Mouse (Mus musculus): ENCODE results near the gene Far2. TPM values are rescaled to one million over a fixed set of nuclear protein-coding genes. Genes with fewer than 3 reads are reported as not detected.
"Not testable (repeated sequence)": the region's sequence is repeated elsewhere in the genome, so short reads cannot be mapped to it uniquely, and the experiment has no call there.

The Far2 gene
- total RNA-seq, 2 experiments from 2014 or later, result 2.7 to 3.8 TPM

DNA sequence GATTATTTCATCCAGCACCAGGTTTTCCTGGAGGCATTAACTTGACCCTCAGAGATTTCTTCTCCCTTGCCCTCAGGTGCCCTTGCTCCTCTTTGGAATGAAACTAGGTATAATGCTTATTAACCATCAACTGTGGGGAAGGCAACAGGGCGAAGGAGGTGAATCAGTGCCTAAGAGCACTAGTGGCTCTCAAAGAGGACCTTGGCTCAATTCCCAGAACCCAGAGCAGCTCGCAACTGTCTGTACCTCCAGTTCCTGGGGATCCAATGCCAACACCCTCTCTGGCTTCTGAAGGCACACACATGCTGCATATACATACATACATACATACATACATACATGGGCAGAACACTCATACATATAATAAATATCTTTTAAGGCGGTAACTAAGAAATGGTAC, 69.8 kb downstream of the Far2 start:
- peak; percentile 5 to 22 for DNase-seq

DNA sequence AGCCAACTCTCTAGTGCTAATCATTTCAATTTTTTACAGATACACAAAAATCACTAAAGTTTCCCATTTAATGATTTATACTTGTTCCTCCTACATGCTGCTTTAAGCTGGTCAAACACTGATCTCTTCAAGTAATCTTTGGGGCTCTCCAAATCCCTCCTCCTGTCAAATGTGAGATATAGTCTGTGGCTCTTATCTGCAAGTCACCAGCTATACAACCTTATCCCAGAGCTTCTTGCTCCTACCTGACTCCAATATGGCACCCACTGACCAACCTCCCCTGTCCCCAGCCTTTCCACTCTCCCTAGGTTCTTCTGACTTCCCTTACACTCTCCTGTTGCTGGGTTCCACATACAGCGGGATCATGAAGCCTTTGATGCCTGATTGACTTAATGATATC, 70.6 kb downstream of the Far2 start:
- DNase-seq, result no peak

DNA sequence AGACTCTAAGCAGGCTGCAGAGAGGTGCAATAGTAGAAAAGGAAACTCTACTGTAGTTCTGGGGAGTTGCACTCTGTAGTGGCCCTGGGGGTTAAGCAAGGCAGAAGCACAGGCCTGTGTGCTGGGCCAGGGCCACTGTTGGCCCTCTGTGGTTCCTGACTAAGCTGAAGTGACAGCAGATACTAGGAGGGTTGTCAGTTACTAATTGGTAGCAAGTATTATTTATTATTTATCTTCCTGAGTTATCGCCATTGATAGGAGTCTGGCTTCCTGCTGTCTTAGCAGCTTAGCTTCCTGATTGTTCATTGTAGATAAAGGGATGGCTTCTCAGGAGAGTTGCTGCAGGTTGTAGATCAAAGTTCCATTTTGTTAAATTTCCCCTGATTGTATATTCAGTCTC, 73.6 kb downstream of the Far2 start:
- no peak for DNase-seq

DNA sequence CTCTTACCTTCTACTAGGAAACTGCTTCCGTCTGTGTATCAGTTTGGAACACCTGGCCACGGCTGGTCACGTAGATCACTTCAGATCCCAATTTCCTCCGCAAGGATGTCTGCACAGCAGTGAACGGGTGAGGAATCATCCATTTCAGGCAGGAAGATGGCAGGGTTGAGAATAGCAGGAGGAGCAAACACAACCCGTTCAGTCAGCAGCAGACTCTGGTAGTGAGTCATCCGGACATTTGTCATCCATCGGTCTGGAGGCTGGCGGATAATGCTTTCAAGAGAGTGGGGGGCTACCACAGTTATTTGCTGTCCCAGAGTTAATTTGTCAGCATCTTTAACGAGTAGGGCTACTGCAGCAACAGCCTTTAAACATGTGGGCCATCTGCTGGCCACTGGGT, 79.8 kb downstream of the Far2 start:
- DNase-seq, result peak; percentile 14 to 28

DNA sequence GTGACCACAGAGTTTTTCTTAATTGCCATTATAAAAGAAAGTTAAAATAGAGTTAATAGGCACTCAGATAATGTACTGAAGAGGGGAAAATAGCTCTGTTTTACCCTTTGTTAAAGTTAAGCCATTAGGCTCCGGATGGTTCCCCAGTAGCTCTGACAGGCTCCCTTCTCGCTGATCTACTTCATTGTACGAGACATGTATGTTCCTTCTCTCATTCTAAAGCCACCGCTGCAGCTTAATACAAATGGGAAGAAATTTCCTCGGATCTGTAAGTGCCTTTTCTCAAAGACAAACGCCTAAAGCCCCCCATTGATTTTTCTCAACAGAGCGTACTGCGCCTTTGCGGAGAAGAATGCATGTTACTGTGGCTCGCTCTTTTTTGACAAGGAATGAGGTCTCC, 85.3 kb downstream of the Far2 start:
- DNase-seq, result no peak

DNA sequence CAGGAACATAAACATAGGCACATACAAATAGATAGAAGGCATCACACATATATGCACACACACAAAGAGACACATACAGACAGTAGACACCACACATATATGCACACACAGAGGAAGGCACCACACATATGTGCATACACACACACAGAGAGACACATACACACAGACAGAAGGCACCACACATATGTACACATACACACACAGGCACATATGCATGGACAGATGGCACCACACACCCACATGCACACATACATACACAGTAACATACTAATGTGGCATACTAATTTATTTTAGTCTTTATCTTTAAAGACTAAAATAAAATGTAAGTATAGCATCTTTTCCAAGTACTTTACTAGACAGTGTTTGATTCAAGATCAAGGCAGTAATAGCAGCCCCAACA, 86.5 kb downstream of the Far2 start:
- no peak for DNase-seq

DNA sequence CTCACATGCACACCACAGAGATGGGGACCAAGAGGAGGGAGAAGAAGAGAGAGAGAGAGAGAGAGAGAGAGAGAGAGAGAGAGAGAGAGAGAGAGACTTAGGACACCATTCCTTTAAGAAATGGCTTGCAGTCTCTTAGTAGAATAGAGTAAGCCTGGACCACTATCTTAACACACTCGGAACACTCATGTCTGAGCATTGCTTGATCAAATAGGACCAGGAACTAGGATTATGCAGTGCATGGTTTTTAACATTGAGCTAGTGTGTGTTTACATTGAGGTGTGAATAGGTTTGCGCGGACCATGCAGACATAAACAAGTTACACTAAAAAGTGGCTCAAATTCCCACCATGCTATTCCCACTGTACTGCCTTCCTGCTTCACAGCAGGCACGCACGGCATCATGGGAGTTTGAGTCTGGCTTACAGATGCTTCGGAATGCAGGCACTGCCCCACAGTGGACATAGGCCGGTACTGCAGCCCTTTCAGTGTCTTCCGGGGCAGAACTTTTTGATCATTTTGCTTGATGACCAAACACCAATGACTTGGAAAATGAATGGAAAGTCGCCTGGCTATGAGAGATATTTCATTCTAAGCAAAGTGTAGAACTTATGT, 88.8 kb downstream of the Far2 start:
- DNase-seq, result peak; percentile 86 to 88

DNA sequence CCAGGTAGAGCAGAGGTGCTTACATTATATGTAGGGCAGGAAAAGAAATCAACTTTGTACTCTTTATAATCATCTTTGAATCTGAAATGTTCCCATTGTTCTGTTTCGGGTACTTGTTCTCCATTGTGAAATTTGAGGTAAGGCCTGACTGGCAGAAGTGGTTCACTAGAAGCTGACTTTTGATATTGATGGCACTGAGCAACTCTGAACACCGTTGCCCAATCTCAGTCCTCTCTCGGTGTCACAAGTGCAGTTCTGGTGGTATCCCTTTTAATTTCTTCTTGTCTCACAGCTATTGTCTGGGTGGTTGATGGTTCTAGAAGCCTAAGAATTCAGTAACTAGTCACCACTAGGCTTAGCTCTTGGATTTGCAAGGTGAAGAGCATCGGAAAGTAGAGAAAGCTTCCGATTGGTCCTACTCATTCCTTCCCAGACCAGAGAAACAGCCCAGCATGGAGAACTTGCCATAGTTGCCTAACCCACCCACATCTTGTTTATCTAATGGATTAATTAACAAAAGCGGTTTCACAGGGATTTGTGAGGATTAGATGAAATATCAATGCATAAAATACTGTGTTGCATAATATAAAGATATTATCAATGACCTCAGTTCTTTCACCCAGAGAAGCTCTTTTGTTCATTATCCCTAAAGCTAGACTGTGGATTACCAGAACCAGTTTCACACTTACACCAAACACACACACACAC, 92.4 kb downstream of the Far2 start:
- no peak for DNase-seq

DNA sequence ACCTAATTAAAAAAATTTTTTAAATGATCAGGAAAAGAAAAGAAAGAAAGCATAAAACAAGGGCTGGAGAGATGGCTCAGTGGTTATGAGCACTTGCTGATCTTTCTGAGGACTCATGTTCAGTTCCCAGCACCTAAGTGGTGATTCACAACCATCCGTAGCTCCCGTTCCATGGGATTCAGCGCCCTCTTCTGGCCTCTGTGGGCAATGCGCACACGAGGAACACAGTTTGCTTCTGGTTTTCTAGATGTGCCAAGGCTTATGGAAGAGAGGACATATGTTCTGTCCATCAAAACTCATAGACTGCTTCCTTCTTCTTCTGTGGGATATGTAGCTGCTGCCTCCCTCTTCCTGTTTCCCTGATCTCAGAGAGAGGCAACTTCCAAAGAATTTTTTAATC, 94.8 kb downstream of the Far2 start:
- no peak for DNase-seq

DNA sequence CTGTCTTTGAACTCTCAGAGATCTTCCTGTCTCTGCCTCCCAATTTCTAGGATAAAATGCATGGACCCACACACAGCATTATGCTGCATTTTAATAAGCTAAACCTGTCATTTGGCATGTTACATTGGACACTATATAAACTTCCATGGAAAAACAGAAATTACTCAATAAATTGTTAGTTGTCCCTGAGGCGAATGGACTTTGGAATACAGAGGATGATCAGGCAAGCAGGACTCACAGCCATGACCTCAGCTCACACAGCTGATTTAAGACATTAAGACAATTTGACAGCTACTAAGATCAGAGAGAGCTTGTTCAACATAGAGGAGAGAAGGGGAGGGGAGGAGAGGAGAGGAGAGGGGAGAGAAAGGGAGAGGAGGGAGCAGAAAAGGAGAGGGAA, 95.4 kb downstream of the Far2 start:
- DNase-seq, result no peak

DNA sequence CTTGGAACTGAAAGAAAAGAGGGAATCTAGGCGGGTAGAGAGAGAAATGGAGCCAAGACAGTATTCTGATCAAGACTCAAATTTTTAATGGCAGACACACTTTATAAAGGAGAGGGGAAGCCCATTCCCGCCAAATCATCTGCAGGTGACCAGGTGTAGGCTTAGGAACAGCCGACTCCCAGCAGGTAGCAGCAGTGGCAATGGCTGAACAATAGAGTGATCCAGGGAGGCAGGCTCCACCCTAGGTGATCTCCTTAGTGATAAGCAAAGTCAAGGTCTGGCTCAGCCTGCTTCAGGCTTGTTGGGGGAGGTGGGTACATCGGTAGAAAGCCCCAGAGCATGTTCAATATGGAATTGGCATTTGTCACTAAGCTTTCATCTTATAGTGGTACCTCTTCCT, 105.2 kb downstream of the Far2 start:
- DNase-seq, result not testable (repeated sequence)

DNA sequence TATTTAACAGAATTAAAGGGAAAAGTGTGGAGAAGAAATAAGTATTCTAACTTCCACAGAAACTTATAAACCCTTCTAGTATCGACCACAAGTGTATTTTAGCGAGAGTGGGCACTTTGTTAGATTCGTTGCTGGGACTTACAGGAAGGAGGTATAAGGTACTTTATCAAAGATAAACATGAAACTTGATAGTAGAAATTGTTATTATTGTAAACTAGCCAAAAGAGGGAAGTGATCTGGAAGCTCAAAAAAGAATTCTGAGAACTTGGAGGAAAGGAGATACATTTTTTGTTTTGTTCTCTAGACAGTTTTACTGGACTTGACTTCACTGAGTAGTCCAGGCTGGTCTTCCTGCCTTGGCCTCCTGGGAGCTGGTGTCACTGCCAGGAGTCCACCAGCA, 125.8 kb downstream of the Far2 start:
- no peak for DNase-seq

DNA sequence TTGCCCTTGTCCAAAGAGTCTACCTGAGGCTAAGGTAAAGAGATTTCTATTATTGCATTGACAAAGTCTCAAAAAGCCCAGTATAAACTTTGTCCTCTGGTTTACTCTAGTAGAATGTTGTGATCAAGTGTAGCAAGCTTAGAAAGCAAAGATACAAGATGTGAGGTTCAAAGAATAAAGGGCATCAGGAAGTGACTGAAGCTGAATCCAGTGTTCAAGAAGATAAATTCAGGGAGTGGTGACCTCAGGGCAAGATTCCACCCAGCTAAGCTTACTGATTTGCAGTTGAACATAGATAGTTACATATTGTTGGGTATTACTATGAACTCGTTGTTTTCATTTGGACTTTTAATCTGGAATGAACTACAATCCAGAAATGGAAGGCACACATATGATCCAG, 138.6 kb downstream of the Far2 start:
- DNase-seq, result no peak

DNA sequence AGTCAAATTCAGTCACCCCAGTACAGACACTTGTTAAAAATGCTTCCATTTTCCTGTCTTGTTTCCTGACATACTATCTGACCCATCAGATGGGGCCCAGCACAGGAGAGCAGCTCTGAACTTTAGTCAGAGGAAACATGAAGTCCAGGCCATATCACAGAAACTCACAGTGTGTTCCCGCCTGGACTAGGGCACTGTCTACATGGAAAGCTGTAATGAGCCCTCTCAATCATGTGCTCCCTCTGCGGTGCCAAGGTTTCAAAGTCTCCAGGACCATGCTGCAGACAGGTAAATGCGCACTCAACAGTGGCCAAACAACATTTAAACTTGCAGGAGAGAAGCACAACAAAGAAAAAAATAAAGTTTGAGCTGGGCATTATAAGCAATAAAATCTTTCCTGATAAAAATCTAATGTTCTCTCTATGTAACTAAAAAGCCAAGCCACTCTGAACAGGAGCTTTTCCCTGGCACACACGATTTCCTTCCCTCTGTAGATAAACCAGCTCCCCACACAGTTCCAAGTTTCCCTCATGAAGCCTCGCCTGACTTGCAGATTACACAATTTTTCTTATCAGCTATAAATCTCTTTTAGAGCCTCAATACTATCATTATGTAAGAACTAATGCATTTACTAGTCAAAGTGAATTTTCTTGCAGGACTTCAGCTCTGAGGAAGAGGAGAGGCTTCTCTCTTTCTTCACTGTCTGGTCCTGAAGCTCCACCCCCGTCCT, 147.1 kb downstream of the Far2 start:
- DNase-seq, result peak in 1 of 2 experiments; percentile 10

DNA sequence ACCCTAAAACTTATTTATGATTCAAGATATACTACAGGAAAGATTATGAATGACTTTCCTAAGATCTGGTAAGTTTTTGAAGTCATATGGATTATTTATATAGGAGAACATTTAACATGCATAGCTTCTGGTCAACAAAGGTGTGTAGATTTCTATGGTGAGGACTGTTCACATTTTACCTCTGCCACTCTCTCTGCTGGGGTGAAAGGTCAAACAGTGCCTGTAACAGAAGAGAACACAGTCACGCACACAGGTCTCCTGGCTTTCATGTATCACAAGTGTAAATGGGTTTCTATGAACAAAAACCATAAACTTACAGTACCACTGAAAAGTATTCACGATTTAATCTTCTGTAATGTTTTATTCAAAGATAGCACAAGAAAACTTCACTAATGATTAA, 152.1 kb downstream of the Far2 start:
- no peak for DNase-seq

DNA sequence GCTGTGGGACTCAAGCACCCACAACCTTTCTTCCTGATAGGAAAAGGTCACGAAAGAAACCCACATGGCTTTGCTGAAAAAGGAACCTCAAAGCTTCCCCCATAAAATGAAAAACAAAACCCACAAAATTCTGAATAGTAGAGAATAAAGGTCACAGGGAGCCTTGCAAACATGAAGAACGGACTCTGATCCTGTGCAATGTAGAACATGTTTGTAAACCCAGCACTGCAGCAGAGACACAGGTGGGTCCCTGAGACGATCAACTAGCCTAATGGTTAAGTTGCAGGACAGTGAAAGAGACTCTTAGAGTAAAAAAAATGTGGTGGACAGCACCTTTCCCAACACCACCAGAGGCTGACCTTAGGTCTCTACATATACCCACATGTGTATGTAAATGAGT, 152.7 kb downstream of the Far2 start:
- no peak for DNase-seq

DNA sequence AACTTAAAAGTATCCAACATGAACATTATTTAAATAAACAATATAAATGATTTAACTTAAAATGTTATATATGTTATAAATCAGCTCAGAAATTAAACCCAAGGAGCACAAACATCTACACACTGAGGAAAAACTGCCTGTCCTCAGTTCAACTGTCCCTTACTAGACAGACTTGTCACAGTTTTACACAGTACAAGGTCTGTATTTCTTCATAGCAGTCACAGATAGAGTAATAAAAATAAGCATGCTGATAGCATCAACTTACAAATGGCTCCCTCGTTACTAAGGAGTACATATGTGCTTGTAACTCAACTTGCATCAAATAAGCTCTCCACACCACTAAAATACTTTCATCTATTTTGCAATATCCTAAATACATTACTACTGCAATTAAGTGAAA, 158.1 kb downstream of the Far2 start:
- no peak for DNase-seq

DNA sequence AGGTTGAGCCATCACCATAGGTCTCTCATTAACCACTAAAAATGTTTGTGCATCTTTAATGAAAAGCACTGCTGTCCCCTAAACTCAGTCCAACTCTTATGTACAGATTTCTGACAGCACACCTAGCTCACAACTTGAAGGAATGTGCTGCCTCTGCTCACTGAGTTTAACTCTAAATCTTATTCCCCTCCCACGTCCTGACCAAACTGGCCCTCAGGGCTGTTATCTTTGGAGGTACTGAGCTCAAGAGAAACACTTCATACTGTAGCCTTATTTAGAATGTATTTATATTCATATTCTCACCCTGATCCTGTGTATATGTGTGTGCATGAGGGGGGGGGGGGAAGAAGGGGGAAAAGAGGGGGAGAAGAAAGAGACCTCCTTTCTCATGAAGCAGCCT, 160.5 kb downstream of the Far2 start:
- DNase-seq, result no peak

DNA sequence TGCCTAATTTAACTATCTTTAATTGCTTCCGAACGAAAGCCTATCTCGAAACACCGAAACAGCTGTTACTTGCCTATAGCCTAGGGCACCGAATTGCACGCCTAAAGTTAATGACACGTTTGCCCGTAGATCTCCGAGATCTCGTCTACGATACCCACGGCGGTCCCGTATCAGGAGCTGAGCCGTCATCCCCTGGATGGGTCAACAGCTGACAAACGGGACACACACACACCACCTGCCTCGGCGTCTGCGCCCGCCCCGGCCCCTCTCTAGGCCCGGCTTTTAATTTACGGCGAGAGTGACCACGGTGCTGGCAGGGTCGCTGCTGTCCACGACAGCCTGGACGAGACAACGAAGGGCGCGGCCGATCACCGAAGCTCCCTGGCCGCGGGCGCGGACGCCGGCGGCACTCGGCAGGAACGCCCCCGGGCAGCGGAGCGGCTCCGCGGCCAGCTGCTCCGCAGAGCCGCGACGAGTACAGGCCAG, 164.4 kb downstream of the Far2 start:
- no peak for DNase-seq

DNA sequence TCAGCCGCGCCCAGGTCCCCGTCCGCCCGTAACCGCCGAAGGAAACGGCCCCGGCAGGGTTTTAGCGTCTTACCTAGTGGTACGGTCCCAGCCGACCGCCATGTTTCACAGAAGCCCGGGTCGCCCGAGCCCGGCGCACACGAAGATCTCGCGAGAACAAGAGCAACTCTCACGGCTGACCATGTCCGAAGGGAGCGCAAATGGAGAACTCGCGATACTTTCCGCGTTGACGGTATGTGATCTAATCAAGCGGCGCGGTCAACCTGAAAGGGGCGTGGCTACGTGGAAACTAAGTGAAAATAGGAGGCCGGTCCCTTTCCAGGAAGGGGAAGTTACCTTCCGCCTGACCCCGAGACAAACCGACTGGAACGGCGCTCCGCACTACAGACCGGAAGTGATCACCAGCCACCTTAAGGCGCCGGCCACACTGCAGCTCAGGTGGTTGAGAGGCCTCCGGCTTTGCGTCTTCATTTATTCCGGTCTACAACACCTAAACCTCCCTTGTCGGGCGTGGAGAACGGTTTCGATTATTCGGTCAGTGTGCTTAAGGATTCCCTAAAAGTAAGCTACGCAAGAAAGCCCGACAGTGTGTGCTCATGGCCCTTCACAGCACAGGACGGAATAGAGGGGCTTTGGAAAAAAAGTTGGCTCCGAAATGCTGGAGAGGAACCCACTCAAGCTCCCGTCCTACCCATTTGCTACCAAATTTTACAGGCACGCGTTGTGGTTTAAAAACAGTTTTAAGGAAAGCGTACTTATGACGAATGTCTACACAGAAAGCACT, 165.0 kb downstream of the Far2 start, which contains the start of gene Ergic2:
TSS of gene Ergic2 (minus strand) at position 478 of the 784 bp plus-strand sequence.
- peak; percentile 95 to 97 for DNase-seq

DNA sequence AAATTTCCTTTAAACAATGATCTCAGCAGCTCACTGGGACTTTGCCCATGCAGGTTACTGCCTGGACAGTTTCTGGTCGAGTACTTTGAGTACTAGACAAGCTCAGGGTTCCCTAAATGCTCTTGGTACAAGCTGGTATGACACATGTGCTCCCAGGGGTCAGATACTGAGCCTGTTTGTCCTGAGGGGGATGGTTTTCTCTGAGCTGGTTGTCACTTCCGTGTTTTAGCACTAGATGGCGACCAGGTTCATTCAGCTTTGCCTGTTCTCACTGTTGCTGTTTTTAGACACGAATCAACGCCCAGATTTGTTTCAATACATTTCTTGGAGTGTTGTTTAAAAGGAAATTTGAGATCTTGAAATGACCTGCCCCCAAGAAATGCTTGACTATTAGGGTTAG, 167.7 kb downstream of the Far2 start:
- DNase-seq, result peak; percentile 31 to 58

DNA sequence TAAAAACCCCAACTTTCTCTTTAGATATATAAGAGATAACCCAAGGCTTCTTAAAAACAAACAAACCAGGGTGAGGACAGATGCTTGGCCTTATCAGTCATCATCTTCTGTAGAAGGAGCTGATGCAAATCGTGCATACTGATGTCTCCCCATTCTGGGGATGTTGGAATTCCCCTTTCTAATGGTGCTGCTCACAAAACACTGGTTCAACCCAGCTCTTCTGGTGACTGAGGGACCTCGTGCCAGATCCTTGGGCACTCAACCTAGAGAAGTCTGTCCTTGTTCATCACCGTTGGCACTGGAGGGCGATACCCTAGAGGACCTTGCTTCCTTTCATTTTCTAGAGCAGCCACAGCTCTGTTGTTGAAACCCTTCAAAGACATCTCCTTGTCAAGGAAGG, 169.7 kb downstream of the Far2 start:
- DNase-seq, result no peak

All from adrenal gland, postnatal 36 days (tissue).